Mouse (Mus musculus) hindbrain, embryonic 14.5 days (tissue): ENCODE measurements around the gene Mpp2. TPM values are rescaled to one million over a fixed set of nuclear protein-coding genes. Genes with fewer than 3 reads are reported as not detected.

ENCODE experiments used
- ATAC-seq: fragments of 200-750 bp; cut with Nextera tagmentation; 2 replicates; pipeline ENCODE4 v1.8.0; 2017; ENCODE audit warnings: moderate number of reproducible peaks, mild to moderate bottlenecking, moderate TSS enrichment, moderate library complexity; ENCODE audit not compliant: low FRiP score
- DNase-seq: peaks from one replicate; pipeline ENCODE4 v3.0.0-alpha.2; 2015; ENCODE audit warnings: low spot score
- H3K27ac ChIP-seq: fragments of 300-500 bp; sonication (generic); 2 replicates; pipeline ENCODE4 v1.5.1; 2014; ENCODE audit warnings: mild to moderate bottlenecking, moderate library complexity
- H3K27me3 ChIP-seq: fragments of 300-500 bp; sonication (generic); 2 replicates; pipeline ENCODE4 v1.6.1; 2014; ENCODE audit warnings: mild to moderate bottlenecking, low read length, mixed read lengths; ENCODE audit not compliant: control insufficient read depth, insufficient read depth
- H3K36me3 ChIP-seq: fragments of 300-500 bp; sonication (generic); replicated peaks from 2 replicates; pipeline ENCODE4 v1.6.1; 2014; ENCODE audit not compliant: control insufficient read depth, insufficient read depth
- H3K4me1 ChIP-seq: fragments of 300-500 bp; sonication (generic); replicated peaks from 2 replicates; pipeline ENCODE4 v1.6.1; 2014; ENCODE audit warnings: antibody characterized with exemption, low read length, mixed read lengths; ENCODE audit not compliant: control insufficient read depth, insufficient read depth
- H3K4me2 ChIP-seq: fragments of 300-500 bp; sonication (generic); replicated peaks from 2 replicates; pipeline ENCODE4 v1.6.1; 2014; ENCODE audit warnings: mild to moderate bottlenecking, moderate library complexity
- H3K4me3 ChIP-seq: fragments of 300-500 bp; sonication (generic); replicated peaks from 2 replicates; pipeline ENCODE4 v1.5.1; 2014; ENCODE audit warnings: mild to moderate bottlenecking, low read length
- H3K9ac ChIP-seq: fragments of 300-500 bp; sonication (generic); 2 replicates; pipeline ENCODE4 v1.6.1; 2014
- H3K9me3 ChIP-seq: fragments of 300-500 bp; sonication (generic); 2 replicates; pipeline ENCODE4 v1.6.1; 2016; ENCODE audit warnings: low read length; ENCODE audit not compliant: control insufficient read depth
- WGBS: fragments of 180-500 bp; shearing (Covaris S2); extraction: QIAGEN DNeasy Blood & Tissue Kit; methylation state at CpG from one replicate; pipeline ENCODE4 v1.1.7; 2014; 5-methylcytosine and 5-hydroxymethylcytosine counted together
- polyA plus RNA-seq: library from polyadenylated mRNA; unstranded; fragments of >200 nt; fragmentation: Nextera tagmentation; extraction: Ambion mirVana; gene quantifications from 2 replicates; pipeline ENCODE4 v1.2.1, GENCODE M21; 2014

Gene Mpp2
- polyA plus RNA-seq, 1 experiment from 2014 or later = 24.6 TPM

DNA sequence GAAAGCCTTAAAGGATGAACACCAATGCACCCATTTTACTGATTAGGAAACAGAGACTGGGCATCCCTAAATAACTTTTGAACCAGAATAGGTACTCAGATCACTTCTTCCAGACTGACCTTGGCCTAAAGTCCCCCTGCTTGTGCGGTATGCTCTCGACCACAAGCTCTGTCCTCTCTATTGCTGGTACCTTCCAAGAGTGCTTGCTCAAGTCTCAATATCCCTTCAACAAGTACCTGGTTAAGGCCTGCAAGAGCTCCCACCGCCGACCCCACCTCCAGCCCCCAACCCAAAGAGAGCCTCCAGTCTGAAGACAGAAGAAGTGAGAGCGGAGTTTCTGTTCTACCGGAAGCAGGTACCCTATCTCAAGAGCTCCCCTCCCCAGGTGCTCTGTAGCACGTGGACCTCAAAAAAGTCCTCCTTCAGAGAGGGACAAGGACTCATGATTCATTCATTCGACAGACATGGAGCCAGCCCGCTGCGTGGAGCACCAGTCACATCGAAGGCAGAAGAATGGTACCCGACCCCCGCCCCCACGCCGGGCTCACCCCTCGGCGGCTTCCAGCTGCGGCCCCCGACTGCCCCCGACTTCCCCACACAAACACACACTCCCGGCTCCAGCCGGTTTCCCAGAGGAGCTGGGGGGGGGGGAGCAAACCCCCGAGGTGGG, 62.2 kb downstream of the Mpp2 start:
- DNase-seq = no peak
- Histone ChIP-seq H3K4me2 (peak overlapping the region; percentile 75), H3K4me3 (peak overlapping the region; percentile 79), H3K9ac (peak overlapping the region; percentile 85), H3K27me3 (no peaks in the 10 kb centered on the region), H3K36me3 (peaks cover 14% of the 10 kb centered on the region), H3K9me3 (no peaks in the 10 kb centered on the region), H3K4me1 (peaks cover 32% of the 10 kb centered on the region), H3K27ac (peak overlapping the region; percentile 85)
- no peak; the same call in 1 of the 2 replicates for ATAC-seq
- 3% methylated on average over 22 of the region's 23 CpGs for WGBS

DNA sequence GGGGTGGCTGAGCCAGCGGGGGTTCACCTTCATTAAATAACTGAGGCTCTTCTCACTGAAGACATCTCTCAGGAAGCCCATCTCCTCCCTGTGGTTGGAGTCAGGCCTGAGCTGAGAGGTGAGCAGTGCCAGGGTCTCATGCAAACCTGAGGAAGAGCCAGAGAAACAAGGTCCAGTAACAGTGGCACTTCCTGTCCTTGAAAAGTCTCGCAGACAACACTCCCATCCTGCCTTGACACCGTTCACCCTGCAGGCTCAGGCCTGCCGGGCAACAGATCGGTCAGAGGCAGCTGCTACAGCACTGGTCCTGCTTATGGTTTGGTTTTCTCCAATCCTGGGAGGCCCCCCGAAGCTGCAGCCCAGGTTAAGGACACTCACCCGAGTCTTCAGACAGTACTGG, 63.0 kb downstream of the Mpp2 start:
- no peak overlapping the region for H3K27ac ChIP-seq
- no peaks in the 10 kb centered on the region for H3K9me3 ChIP-seq
- 34% methylated on average over 7 of the region's 7 CpGs for WGBS
- no peaks in the 10 kb centered on the region for H3K27me3 ChIP-seq
- peak overlapping the region; percentile 75 for H3K4me2 ChIP-seq
- H3K36me3 ChIP-seq = peaks cover 14% of the 10 kb centered on the region
- H3K9ac ChIP-seq = peak overlapping the region; percentile 17; the same call in 1 of the 2 replicates
- H3K4me1 ChIP-seq = peaks cover 32% of the 10 kb centered on the region
- peak overlapping the region; percentile 79; the same call in 1 of the 2 replicates for H3K4me3 ChIP-seq
- DNase-seq (no peak), ATAC-seq (no peak)

DNA sequence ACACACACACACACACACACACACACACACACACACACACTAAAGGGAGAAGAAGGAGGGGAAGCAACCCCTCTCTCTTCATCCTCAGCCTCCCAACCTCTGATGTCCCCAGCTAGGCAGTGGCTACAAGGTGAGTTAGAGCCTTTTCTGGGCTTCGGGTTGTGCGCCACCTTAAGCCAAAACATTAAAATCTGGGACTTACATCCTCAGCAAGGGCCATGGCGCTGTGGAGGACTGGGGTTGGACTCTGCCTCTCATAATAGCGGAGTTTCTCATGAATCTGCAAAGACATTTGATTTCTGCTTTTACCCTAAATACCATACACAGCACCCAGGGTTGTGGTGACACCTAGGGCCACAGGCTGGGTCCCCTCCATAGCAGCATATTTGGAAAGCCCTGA, 63.4 kb downstream of the Mpp2 start:
- 86% methylated on average over 4 of the region's 4 CpGs for WGBS
- no peak overlapping the region for H3K4me3 ChIP-seq
- ATAC-seq (no peak), DNase-seq (no peak)
- no peaks in the 10 kb centered on the region for H3K9me3 ChIP-seq
- no peaks in the 10 kb centered on the region for H3K27me3 ChIP-seq
- peaks cover 32% of the 10 kb centered on the region for H3K4me1 ChIP-seq
- H3K9ac ChIP-seq = peak overlapping the region; percentile 17; the same call in 1 of the 2 replicates
- peak overlapping the region; percentile 75 for H3K4me2 ChIP-seq
- H3K27ac ChIP-seq = no peak overlapping the region
- peaks cover 14% of the 10 kb centered on the region for H3K36me3 ChIP-seq

DNA sequence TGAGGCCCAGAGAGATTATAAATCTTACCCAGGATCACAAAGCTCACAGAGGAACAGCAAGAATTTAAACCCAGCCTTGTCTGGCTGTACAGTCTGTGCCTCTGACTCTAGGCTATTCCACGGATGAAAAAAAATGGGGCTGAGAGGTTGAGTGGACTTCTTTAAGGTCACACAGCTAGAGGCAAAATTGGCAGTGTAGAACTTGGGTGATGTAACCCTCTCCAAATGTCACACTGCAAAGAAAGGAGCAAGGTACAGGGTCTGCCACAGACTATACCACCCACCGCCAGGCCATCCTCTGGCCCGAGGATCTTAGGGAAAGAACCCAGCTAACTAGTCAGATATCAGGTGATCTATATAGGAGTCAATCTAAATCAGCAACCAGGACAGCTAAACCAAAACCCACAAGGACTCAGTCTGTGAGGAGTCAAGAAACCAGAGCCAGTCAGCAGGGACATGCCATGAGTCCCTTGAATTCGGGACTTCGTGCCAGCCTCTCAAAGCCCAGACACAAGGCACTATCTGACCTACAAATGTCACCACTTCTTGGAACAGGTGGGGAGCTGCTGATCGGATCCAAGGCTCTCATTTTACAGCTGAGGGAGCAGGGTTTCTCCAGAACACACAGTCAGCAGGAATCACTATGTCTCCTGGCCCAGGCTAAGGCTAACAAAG, 64.1 kb downstream of the Mpp2 start:
- H3K4me2 ChIP-seq = peak overlapping the region; percentile 75; the same call in 1 of the 2 replicates
- H3K9me3 ChIP-seq = no peaks in the 10 kb centered on the region
- no peak overlapping the region for H3K4me3 ChIP-seq
- no peak overlapping the region for H3K9ac ChIP-seq
- peaks cover 14% of the 10 kb centered on the region for H3K36me3 ChIP-seq
- 84% methylated on average over 6 of the region's 6 CpGs for WGBS
- DNase-seq = no peak
- peaks cover 32% of the 10 kb centered on the region for H3K4me1 ChIP-seq
- H3K27me3 ChIP-seq = no peaks in the 10 kb centered on the region
- ATAC-seq = no peak
- H3K27ac ChIP-seq = no peak overlapping the region

DNA sequence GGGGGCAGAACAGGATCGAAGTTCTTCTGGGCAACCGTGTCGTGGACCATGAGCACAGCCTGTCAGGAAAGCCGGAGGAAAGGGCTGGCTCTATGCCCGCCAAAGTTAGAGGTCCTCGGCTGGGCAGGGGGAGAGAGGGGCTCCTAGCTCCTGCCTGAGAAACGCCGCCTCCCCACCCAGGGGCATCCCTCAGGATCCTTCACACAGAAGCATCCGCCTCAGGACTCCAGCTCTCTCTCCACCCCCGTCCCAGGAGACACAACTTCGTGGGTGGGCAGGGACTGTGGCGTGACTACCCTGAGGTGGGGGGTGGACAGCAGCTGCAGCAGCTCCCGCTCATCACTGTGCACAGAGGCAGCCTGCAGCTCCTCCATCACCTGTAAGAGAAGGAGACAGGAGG, 64.9 kb downstream of the Mpp2 start:
- H3K27ac ChIP-seq = no peak overlapping the region
- ATAC-seq = no peak
- peaks cover 16% of the 10 kb centered on the region for H3K36me3 ChIP-seq
- WGBS = 71% methylated on average over 13 of the region's 13 CpGs
- H3K4me1 ChIP-seq = peaks cover 32% of the 10 kb centered on the region
- no peak overlapping the region for H3K4me3 ChIP-seq
- no peak for DNase-seq
- H3K4me2 ChIP-seq = no peak overlapping the region
- no peak overlapping the region for H3K9ac ChIP-seq
- no peaks in the 10 kb centered on the region for H3K9me3 ChIP-seq
- H3K27me3 ChIP-seq = no peaks in the 10 kb centered on the region

DNA sequence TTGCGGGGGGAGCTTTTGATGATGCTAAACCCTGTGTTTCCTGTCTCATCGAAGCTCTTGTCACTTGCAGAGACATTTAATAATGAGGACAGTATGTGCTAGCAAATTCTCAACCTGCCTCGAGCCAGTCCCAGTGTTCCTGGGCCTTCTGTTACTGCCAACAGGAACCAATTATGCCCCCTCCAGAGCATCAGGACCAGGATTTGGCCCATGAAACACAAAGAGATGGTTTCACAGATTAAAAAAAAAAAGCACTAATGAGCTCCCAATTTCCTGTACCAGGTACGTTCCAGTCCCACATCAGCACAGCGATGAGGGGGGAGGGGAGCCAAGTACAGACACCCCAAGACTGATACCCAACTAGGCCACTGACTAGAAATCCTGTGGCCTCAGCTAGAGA, 67.1 kb downstream of the Mpp2 start:
- ATAC-seq (no peak), DNase-seq (no peak)
- WGBS = 80% methylated on average over 5 of the region's 5 CpGs
- H3K36me3 ChIP-seq = peaks cover 36% of the 10 kb centered on the region
- no peak overlapping the region for H3K4me2 ChIP-seq
- no peak overlapping the region for H3K9ac ChIP-seq
- H3K27ac ChIP-seq = no peak overlapping the region
- H3K4me1 ChIP-seq = peaks cover 18% of the 10 kb centered on the region
- H3K27me3 ChIP-seq = no peaks in the 10 kb centered on the region
- H3K4me3 ChIP-seq = no peak overlapping the region
- H3K9me3 ChIP-seq = no peaks in the 10 kb centered on the region

DNA sequence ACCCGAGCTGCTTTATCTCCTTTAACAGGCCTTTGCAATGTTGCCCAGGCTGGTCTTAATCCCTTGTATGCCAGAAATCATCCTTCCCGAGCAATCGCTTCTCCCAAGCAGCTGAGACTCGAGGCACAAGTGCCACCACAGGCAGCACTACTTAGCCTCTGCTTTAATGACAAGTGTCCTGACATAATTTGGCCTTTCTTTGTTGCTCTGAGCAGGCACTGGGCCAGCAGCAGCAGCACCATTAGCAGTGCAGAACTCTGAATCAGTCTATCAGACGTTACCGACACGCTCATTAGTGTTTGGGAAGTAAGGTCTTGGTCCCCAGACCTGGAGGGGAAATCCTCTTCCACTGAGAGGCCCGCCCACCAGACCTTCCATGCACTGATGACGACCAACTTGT, 68.6 kb downstream of the Mpp2 start:
- WGBS = 71% methylated on average over 9 of the region's 9 CpGs
- H3K36me3 ChIP-seq = peaks cover 37% of the 10 kb centered on the region

DNA sequence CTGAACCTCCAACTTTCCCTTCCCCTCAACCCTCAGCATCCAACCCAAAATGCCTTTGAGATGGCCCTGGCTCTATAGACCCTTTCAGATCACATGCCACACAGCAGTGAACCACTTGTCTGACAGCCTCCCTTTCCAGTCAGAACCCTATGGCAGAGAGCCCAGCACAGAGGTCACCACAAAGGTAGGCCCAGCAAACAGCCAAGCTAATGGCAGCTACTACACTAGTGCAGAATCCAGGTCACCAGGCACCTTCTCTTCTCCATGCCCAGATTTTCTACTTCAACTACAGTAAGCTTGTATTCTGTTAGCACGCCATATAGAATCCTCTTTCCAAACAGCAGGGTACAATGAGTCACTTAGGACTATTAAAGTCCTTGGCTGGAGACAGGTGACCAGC, 72.2 kb downstream of the Mpp2 start:
- Histone ChIP-seq H3K4me2 (no peak overlapping the region), H3K4me3 (no peak overlapping the region), H3K36me3 (peaks cover 47% of the 10 kb centered on the region), H3K9me3 (no peaks in the 10 kb centered on the region), H3K27ac (no peak overlapping the region), H3K27me3 (no peaks in the 10 kb centered on the region), H3K4me1 (0 out of 2 replicates have a peak, but pooled peaks cover 3% of the 10 kb centered on the region), H3K9ac (no peak overlapping the region)
- ATAC-seq (no peak), DNase-seq (no peak)
- 93% methylated on average over 1 of the region's 1 CpGs for WGBS

More for the DNA sequence above, 68.6 kb downstream of the Mpp2 start:
- H3K4me1 ChIP-seq = peaks cover 3% of the 10 kb centered on the region; the same call in 1 of the 2 replicates
- no peaks in the 10 kb centered on the region for H3K27me3 ChIP-seq
- no peak overlapping the region for H3K4me3 ChIP-seq
- DNase-seq (no peak), ATAC-seq (no peak)
- no peak overlapping the region for H3K27ac ChIP-seq
- no peak overlapping the region for H3K4me2 ChIP-seq
- no peak overlapping the region for H3K9ac ChIP-seq
- H3K9me3 ChIP-seq = no peaks in the 10 kb centered on the region

DNA sequence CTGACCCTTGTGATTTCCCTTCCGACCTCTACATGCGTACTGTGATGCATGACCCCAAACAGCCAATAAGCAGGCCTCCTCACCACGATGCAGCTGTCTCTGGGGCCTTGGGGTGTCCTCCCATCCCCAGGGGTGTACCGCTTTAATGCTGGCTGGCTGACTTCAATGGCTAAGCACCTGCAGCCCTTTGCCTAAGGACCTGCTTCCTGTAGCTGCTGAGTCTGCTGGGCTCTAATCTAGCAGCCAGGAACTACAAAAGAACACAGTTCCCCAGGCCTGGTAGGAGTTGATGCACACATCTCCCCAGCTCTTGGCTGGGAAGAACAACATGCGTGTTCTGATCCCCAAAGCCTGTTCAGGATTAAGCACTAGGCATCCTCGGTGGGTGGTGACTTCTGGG, 72.8 kb downstream of the Mpp2 start:
- Histone ChIP-seq H3K4me1 (peaks cover 5% of the 10 kb centered on the region; the same call in 1 of the 2 replicates), H3K27ac (no peak overlapping the region), H3K4me3 (no peak overlapping the region), H3K9me3 (no peaks in the 10 kb centered on the region), H3K9ac (no peak overlapping the region), H3K27me3 (no peaks in the 10 kb centered on the region), H3K36me3 (peaks cover 50% of the 10 kb centered on the region), H3K4me2 (no peak overlapping the region)
- ATAC-seq = no peak
- 48% methylated on average over 6 of the region's 6 CpGs for WGBS
- DNase-seq = no peak
